In genomic region chr16:91868943-91869911, GRCm38 (mm10) we compare ENCODE assay signal across 8 mouse cellular contexts.
DNase-seq lines count a peak whose midpoint lies in the region; ATAC-seq and TF ChIP-seq lines count a peak whose summit lies in the region.
"Had no signal": no experiment of that assay in that cellular context is flagged by ENCODE, and none has a peak within 500 bp of the region (broad histone marks: within the 10 kb centered on the region; RNA-seq: fewer than 3 reads in every experiment).

No protein-coding gene starts in this region.

- no peaks in the 10 kb centered on the region for H3K79me2 ChIP-seq in liver, adult 2 months (ENCODE audit: control insufficient read depth, insufficient read depth, low read length)

- no peak for TF ChIP-seq CTCF in liver, adult 2 months (IDR thresholded peaks at IDR 0.05; ENCODE audit: low read depth, low read length)
- no peak for TF ChIP-seq CTCF in bone marrow, adult 2 months (IDR thresholded peaks at IDR 0.05; ENCODE audit: control insufficient read depth, insufficient read depth, low read length)
- TF ChIP-seq CTCF in liver, postnatal 0 days (IDR thresholded peaks at IDR 0.05; ENCODE audit: low read depth): no peak
- no peak for TF ChIP-seq CTCF in layer of hippocampus, adult 2 months (conservative IDR thresholded peaks at IDR 0.05)

- no peak overlapping the region for H3K27ac ChIP-seq in liver, adult 2 months (replicated peaks; ENCODE audit: insufficient read depth, low read depth, low read length)
- H3K27ac ChIP-seq in bone marrow, adult 2 months (ENCODE audit: control insufficient read depth, insufficient read depth, low read depth, low read length, poor library complexity): peak overlapping the region; percentile 44
- no peak overlapping the region for H3K27ac ChIP-seq in embryonic facial prominence, embryonic 14.5 days (replicated peaks; ENCODE audit: low read depth, low read length)
- no peak overlapping the region; the same call in 1 of the 2 replicates for H3K27ac ChIP-seq in liver, postnatal 0 days (ENCODE audit: low read depth)
- H3K27ac ChIP-seq in layer of hippocampus, adult 2 months: no peak overlapping the region; the same call in 1 of the 2 replicates
- H3K27ac ChIP-seq: limb, embryonic 13.5 days had no signal

- no peak overlapping the region for H3K4me2 ChIP-seq in embryonic facial prominence, embryonic 14.5 days (ENCODE audit: low read depth, low read length)
- 0 out of 2 replicates have a peak overlapping the region, but pooled peaks have one; percentile 8 for H3K4me2 ChIP-seq in liver, postnatal 0 days (ENCODE audit: low read depth, low read length)
- H3K4me2 ChIP-seq: limb, embryonic 13.5 days had no signal

- no peaks in the 10 kb centered on the region for H3K27me3 ChIP-seq in liver, adult 2 months (ENCODE audit: control insufficient read depth, insufficient read depth, low read length)
- H3K27me3 ChIP-seq in embryonic facial prominence, embryonic 14.5 days (replicated peaks; ENCODE audit: control insufficient read depth, insufficient read depth, low read length): no peaks in the 10 kb centered on the region
- H3K27me3 ChIP-seq in liver, postnatal 0 days (ENCODE audit: insufficient read depth, low read length): no peaks in the 10 kb centered on the region
- H3K27me3 ChIP-seq: limb, embryonic 13.5 days had no signal

- H3K4me3 ChIP-seq in liver, adult 2 months (ENCODE audit: insufficient read depth, low read depth, low read length): no peak overlapping the region
- H3K4me3 ChIP-seq in bone marrow, adult 2 months (replicated peaks; ENCODE audit: control insufficient read depth, low read depth, low read length): peak overlapping the region; percentile 3
- H3K4me3 ChIP-seq in embryonic facial prominence, embryonic 14.5 days (ENCODE audit: low read depth, low read length): no peak overlapping the region
- H3K4me3 ChIP-seq in liver, postnatal 0 days (ENCODE audit: low read depth, low read length): no peak overlapping the region
- H3K4me3 ChIP-seq in layer of hippocampus, adult 2 months: no peak overlapping the region
- H3K4me3 ChIP-seq: limb, embryonic 13.5 days had no signal

- ATAC-seq in embryonic facial prominence, embryonic 14.5 days (ENCODE audit: low read depth): peak; percentile 31; the same call in 1 of the 2 replicates
- peak; percentile 9; the same call in 1 of the 2 replicates for ATAC-seq in liver, postnatal 0 days

- DNase-seq in liver, adult 2 months (ENCODE audit: extremely low read depth, low read depth, low spot score): peak; percentile 46
- DNase-seq in liver: no peak
- peak; percentile 79 for DNase-seq in embryonic facial prominence, embryonic 14.5 days (ENCODE audit: low spot score)
- DNase-seq in liver, postnatal 0 days: peak; percentile 71
- peak; percentile 45 to 71 for DNase-seq in spleen, postnatal 10 days (ENCODE audit: low spot score in 2 of 2)
- no peak for DNase-seq in layer of hippocampus, adult 2 months (ENCODE audit: low spot score in 2 of 2)

- no peaks in the 10 kb centered on the region for H3K9me3 ChIP-seq in embryonic facial prominence, embryonic 14.5 days (ENCODE audit: control insufficient read depth, low read length)
- H3K9me3 ChIP-seq in liver, postnatal 0 days (ENCODE audit: low read length): no peaks in the 10 kb centered on the region
- H3K9me3 ChIP-seq: limb, embryonic 13.5 days had no signal

- no peak for TF ChIP-seq POLR2A in liver, adult 2 months (IDR thresholded peaks at IDR 0.05; ENCODE audit: extremely low read depth, insufficient read depth, low read length)
- no peak for TF ChIP-seq POLR2A in bone marrow, adult 2 months (IDR thresholded peaks at IDR 0.05; ENCODE audit: borderline replicate concordance, control insufficient read depth, low read depth, low read length)

- peaks cover 7% of the 10 kb centered on the region for H3K36me3 ChIP-seq in liver, adult 2 months (ENCODE audit: control insufficient read depth, insufficient read depth, low read length)
- H3K36me3 ChIP-seq in embryonic facial prominence, embryonic 14.5 days (ENCODE audit: control insufficient read depth, insufficient read depth, low read length): peaks cover 44% of the 10 kb centered on the region
- H3K36me3 ChIP-seq in liver, postnatal 0 days (replicated peaks; ENCODE audit: insufficient read depth, low read length): peaks cover 38% of the 10 kb centered on the region

- H3K4me1 ChIP-seq in liver, adult 2 months (ENCODE audit: control insufficient read depth, insufficient read depth, low read length): no peaks in the 10 kb centered on the region
- peaks cover 10% of the 10 kb centered on the region for H3K4me1 ChIP-seq in bone marrow, adult 2 months (ENCODE audit: control insufficient read depth, insufficient read depth, low read length)
- peaks cover 4% of the 10 kb centered on the region; the same call in 1 of the 2 replicates for H3K4me1 ChIP-seq in embryonic facial prominence, embryonic 14.5 days (ENCODE audit: control insufficient read depth, insufficient read depth, low read length)
- peaks cover 21% of the 10 kb centered on the region for H3K4me1 ChIP-seq in liver, postnatal 0 days (ENCODE audit: insufficient read depth)

- no peak for TF ChIP-seq EP300 in liver, postnatal 0 days (IDR thresholded peaks at IDR 0.05; ENCODE audit: low read depth)

- no peak overlapping the region for H3K9ac ChIP-seq in liver, adult 2 months (ENCODE audit: low read depth, low read length)
- no peak overlapping the region for H3K9ac ChIP-seq in embryonic facial prominence, embryonic 14.5 days (ENCODE audit: low read depth, low read length)
- H3K9ac ChIP-seq in liver, postnatal 0 days (replicated peaks): no peak overlapping the region
- H3K9ac ChIP-seq: limb, embryonic 13.5 days had no signal

- 83% methylated on average over 28 of the region's 28 CpGs for WGBS in liver, adult 2 months
- WGBS in bone marrow, adult 2 months: 6% methylated on average over 28 of the region's 28 CpGs
- WGBS in embryonic facial prominence, embryonic 14.5 days: 86% methylated on average over 28 of the region's 28 CpGs
- 50% methylated on average over 28 of the region's 28 CpGs for WGBS in liver, postnatal 0 days (ENCODE audit: insufficient replicate concordance)

Comparison
In these comparisons a context has a peak if more than half of its experiments do, and no peak if none do; other contexts are left out.
1. DNase-seq: peak in liver, adult 2 months (single experiment), embryonic facial prominence, embryonic 14.5 days (single experiment), liver, postnatal 0 days (single experiment) and spleen, postnatal 10 days (2 of 2); none in liver (single experiment) and layer of hippocampus, adult 2 months (0 of 2).